Mouse (Mus musculus) ES-Bruce4 (cell line): ENCODE measurements at regions not wholly inside any gene's neighbourhood (a gene's known extent, or its start where the extent isn't known, plus 50 kb on each side); places are given as distances from the start of the nearest gene placed in this dataset.

ENCODE experiments used
- H3K27ac ChIP-seq: 2 replicates; pipeline ENCODE4 v1.5.1; 2012; ENCODE audit warnings: low read length, inconsistent platforms; ENCODE audit not compliant: insufficient read depth
- H3K27me3 ChIP-seq: 2 replicates; pipeline ENCODE4 v1.6.1; 2012; ENCODE audit warnings: mild to moderate bottlenecking, low read length, inconsistent platforms; ENCODE audit not compliant: control insufficient read depth, poor library complexity, insufficient read depth, severe bottlenecking
- H3K36me3 ChIP-seq: 2 replicates; pipeline ENCODE4 v1.6.1; 2012; ENCODE audit warnings: inconsistent platforms, mild to moderate bottlenecking, low read length, moderate library complexity; ENCODE audit not compliant: control insufficient read depth, poor library complexity, insufficient read depth, severe bottlenecking
- H3K4me1 ChIP-seq: one replicate; pipeline ENCODE4 v1.8.1; 2011; ENCODE audit warnings: low read length; ENCODE audit not compliant: control insufficient read depth, insufficient read depth
- H3K4me3 ChIP-seq: 2 replicates; pipeline ENCODE4 v1.5.1; 2011; ENCODE audit warnings: low read depth, mild to moderate bottlenecking, low read length
- H3K9ac ChIP-seq: 2 replicates; pipeline ENCODE4 v1.6.1; 2012; ENCODE audit warnings: low read depth, mild to moderate bottlenecking, inconsistent platforms; ENCODE audit not compliant: poor library complexity, severe bottlenecking
- H3K9me3 ChIP-seq: replicated peaks from 2 replicates; pipeline ENCODE4 v1.6.1; 2012; ENCODE audit warnings: mild to moderate bottlenecking, low read length, inconsistent platforms; ENCODE audit not compliant: control insufficient read depth, poor library complexity, insufficient read depth, severe bottlenecking
- CTCF ChIP-seq: IDR thresholded peaks from one replicate; pipeline ENCODE4 v1.8.1; 2011; ENCODE audit warnings: low read depth, low read length
- EP300 ChIP-seq: IDR thresholded peaks from 2 replicates; pipeline ENCODE4 v1.6.1; 2011; ENCODE audit warnings: low read depth, low read length; ENCODE audit not compliant: insufficient read depth
- POLR2A ChIP-seq: IDR thresholded peaks from one replicate; pipeline ENCODE4 v1.8.1; 2011; ENCODE audit warnings: low read length; ENCODE audit not compliant: insufficient read depth

GRCm38 (mm10) chr5:149956931-149957330, 61.5 kb upstream of the Rxfp2 start:
- no peak for TF ChIP-seq POLR2A
- no peak for TF ChIP-seq EP300
- no peak for TF ChIP-seq CTCF
- no peak overlapping the region for H3K9ac ChIP-seq
- H3K4me3 ChIP-seq: no peak overlapping the region
- no peaks in the 10 kb centered on the region for H3K4me1 ChIP-seq
- no peaks in the 10 kb centered on the region for H3K27me3 ChIP-seq
- H3K36me3 ChIP-seq: no peaks in the 10 kb centered on the region
- no peaks in the 10 kb centered on the region for H3K9me3 ChIP-seq
- no peak overlapping the region for H3K27ac ChIP-seq

GRCm38 (mm10) chr5:149961178-149961577, 57.3 kb upstream of the Rxfp2 start:
- no peaks in the 10 kb centered on the region for H3K4me1 ChIP-seq

GRCm38 (mm10) chr5:149964748-149965147, 53.7 kb upstream of the Rxfp2 start:
- no peaks in the 10 kb centered on the region for H3K27me3 ChIP-seq
- H3K4me3 ChIP-seq: no peak overlapping the region
- no peak overlapping the region for H3K9ac ChIP-seq
- no peaks in the 10 kb centered on the region for H3K36me3 ChIP-seq
- TF ChIP-seq CTCF: no peak
- TF ChIP-seq POLR2A: no peak
- TF ChIP-seq EP300: no peak
- H3K9me3 ChIP-seq: no peaks in the 10 kb centered on the region
- H3K27ac ChIP-seq: peak overlapping the region; percentile 33; the same call in 1 of the 2 replicates
- H3K4me1 ChIP-seq: no peaks in the 10 kb centered on the region

More at GRCm38 (mm10) chr5:149961178-149961577, 57.3 kb upstream of the Rxfp2 start:
- H3K9ac ChIP-seq: no peak overlapping the region
- H3K27me3 ChIP-seq: no peaks in the 10 kb centered on the region
- no peaks in the 10 kb centered on the region for H3K36me3 ChIP-seq
- H3K9me3 ChIP-seq: no peaks in the 10 kb centered on the region
- TF ChIP-seq EP300: no peak
- no peak for TF ChIP-seq POLR2A
- no peak for TF ChIP-seq CTCF
- no peak overlapping the region for H3K4me3 ChIP-seq
- no peak overlapping the region for H3K27ac ChIP-seq
